Mouse (Mus musculus): ENCODE measurements at regions not wholly inside any gene's neighbourhood (a gene's known extent, or its start where the extent isn't known, plus 50 kb on each side); places are given as distances from the start of the nearest gene placed in this dataset.

GRCm38 (mm10) chr16:31598409-31598988 is 64.7 kb upstream of the Dlg1 start:
- DNase-seq (ENCODE audit: low read depth, low spot score), result no peak

GRCm38 (mm10) chr16:31598989-31599421 is 64.2 kb upstream of the Dlg1 start:
- no peak for DNase-seq (ENCODE audit: low read depth, low spot score)

GRCm38 (mm10) chr16:31601278-31601677 is 62.0 kb upstream of the Dlg1 start:
- no peak for DNase-seq (ENCODE audit: low read depth, low spot score)

DNA sequence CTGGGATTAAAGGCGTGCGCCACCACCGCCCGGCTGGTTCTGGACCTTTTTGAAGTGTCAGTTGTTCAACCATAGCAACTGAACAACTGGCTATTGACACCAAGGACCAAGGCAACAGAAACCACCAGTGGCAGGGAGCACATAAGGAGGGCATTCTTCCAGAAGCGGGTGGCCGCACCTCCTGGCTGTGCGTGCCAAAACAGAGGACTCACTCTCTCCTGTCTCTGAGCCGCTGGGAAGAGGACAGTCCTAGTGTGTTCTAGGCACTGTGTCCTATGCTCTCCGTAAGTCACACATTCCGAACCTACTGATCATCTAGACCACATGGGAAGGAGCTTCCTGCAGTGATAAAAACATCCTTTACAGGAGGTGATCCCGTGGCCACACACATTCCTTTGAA is 60.1 kb upstream of the Dlg1 start:
- no peak for DNase-seq (ENCODE audit: low read depth, low spot score)

DNA sequence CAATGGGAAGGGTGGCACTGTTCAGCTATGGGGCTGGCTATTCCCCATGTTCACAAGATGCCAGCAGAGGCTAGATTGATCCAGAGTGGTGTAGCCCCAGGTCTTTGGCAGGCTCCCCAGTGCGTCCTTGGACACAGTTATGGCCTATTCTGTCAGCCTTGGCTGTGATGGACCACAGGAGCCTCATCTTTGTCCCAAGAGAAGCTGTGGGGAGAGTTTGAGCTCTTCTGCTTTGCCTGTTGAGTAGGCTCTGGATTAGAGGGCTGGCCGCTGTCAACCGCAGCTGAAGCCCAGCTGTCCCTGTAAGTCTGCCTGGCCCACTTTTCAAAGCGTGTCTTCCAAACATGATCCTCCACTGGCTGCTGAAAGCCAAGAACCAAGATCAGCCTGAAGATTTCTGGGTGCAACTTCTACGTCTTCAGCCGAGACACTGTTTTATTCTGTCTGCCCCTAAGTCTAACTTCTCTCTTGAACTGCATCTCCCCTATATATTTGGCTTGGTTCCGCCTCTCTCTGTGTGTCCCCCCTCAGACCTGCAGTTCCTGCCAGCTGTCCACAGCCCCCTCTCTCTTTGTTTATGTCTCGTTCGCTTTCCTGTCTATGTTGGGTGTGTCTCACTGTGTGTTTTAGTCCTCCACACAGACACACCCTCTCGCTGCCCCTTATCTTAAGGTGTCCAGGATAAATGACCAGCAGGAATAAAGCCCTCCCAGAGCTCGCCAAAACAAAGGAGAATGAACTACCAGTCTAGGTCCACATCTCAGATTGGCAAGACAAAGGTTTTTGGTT is 56.7 kb upstream of the Dlg1 start:
- DNase-seq (ENCODE audit: low read depth, low spot score), result no peak

DNA sequence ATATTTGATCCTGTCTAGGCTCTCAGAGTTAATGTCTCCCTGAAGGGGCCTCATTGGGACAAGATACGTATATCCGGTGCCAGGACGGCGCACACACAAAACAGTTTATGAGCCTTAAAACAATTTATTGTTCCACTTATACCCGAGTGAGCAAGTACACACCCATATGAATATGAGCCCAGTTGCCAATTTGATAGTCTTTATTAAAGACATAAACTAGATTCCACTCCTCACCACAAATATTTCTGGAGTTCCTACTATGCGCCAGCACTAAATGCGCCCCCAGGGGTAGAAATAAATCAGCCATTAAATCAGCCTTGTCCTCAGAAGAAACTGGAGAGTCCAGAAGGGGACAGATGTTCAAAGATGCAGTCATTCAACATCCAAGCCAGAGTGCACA is 54.3 kb upstream of the Dlg1 start:
- DNase-seq (ENCODE audit: low read depth, low spot score), result no peak

- DNase-seq (ENCODE audit: low read depth, low spot score), result peak; percentile 20
Observed at GRCm38 (mm10) chr16:31609394-31610172, 53.7 kb upstream of the Dlg1 start.
